Mouse (Mus musculus) kidney, embryonic 16.5 days (tissue): ENCODE results near the gene Ccdc18. TPM values are rescaled to one million over a fixed set of nuclear protein-coding genes. Genes with fewer than 3 reads are reported as not detected.
"Not testable (repeated sequence)": the region's sequence is repeated elsewhere in the genome, so short reads cannot be mapped to it uniquely, and the experiment has no call there.

Experiments used
- ATAC-seq: fragments of 200-750 bp; cut with Nextera tagmentation; 2 replicates; pipeline ENCODE4 v1.8.0; 2017; ENCODE audit warnings: moderate TSS enrichment; ENCODE audit not compliant: low FRiP score, low TSS enrichment
- H3K27ac ChIP-seq: fragments of 300-500 bp; sonication (generic); 2 replicates; pipeline ENCODE4 v1.5.1; 2014; ENCODE audit warnings: low read length
- H3K27me3 ChIP-seq: fragments of 300-500 bp; sonication (generic); 2 replicates; pipeline ENCODE4 v1.6.1; 2014; ENCODE audit warnings: low read length, control low read depth, mixed read lengths; ENCODE audit not compliant: insufficient read depth
- H3K36me3 ChIP-seq: fragments of 300-500 bp; sonication (generic); 2 replicates; pipeline ENCODE4 v1.6.1; 2014; ENCODE audit warnings: low read length, control low read depth, mixed read lengths; ENCODE audit not compliant: insufficient read depth
- H3K4me1 ChIP-seq: fragments of 300-500 bp; sonication (generic); 2 replicates; pipeline ENCODE4 v1.6.1; 2014; ENCODE audit warnings: low read length, control low read depth, mixed read lengths; ENCODE audit not compliant: insufficient read depth
- H3K4me2 ChIP-seq: fragments of 300-500 bp; sonication (generic); replicated peaks from 2 replicates; pipeline ENCODE4 v1.6.1; 2014; ENCODE audit warnings: low read depth, low read length
- H3K4me3 ChIP-seq: fragments of 300-500 bp; sonication (generic); 2 replicates; pipeline ENCODE4 v1.5.1; 2014; ENCODE audit warnings: mild to moderate bottlenecking, low read length
- H3K9ac ChIP-seq: fragments of 300-500 bp; sonication (generic); replicated peaks from 2 replicates; pipeline ENCODE4 v1.6.1; 2014; ENCODE audit warnings: low read length
- H3K9me3 ChIP-seq: fragments of 300-500 bp; sonication (generic); 2 replicates; pipeline ENCODE4 v1.6.1; 2016; ENCODE audit warnings: low read length, control low read depth
- WGBS: fragments of 180-500 bp; shearing (Covaris S2); extraction: QIAGEN DNeasy Blood & Tissue Kit; methylation state at CpG from one replicate; pipeline ENCODE4 v1.1.7; 2014; 5-methylcytosine and 5-hydroxymethylcytosine counted together
- polyA plus RNA-seq: library from polyadenylated mRNA; unstranded; fragments of >200 nt; fragmentation: Nextera tagmentation; extraction: Ambion mirVana; gene quantifications from 2 replicates; pipeline ENCODE4 v1.2.1, GENCODE M21; 2015

The Ccdc18 gene
- 7.2 and 13.5 TPM in 2 replicates for polyA plus RNA-seq

DNA sequence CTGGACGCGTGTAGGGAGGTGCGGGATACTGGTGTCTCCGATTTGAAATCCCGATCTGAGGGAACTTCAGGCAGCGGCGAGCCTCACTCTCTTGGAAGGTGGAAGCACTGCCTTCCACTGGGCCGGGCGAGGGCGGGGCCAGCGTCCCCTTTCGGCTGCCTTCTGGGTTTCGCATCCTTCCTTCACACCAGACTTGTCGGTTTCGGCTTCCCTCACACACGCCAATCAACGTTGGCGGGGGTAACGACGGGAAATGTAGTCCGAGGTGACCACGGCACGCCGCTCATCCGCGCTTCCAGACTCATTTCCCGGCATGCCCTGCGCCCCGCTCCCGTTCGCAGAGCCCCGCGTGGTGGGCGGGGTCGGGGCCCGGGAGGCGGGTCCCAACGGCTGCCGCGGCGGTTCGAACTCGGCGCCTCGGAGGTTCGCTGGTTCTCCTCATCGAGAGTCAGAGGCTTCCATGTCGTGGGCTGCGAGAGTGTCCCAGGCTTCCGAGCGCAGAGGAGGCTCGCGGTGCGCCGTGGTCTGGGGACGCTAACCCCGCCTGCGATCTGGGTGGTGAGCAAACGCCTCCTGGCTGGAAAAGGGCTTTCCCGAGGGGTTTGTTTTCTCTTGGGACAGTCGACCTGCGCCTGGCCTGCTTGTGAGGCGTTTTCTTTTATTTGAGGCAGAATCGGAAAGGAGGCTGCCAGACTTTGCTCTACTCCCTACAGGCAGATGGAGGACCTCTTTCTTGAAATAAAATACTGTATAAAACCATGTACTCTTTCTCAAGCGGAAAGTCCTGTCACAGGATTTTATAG lies at the start of gene Ccdc18, which contains the start of gene Tmed5:
TSS of gene Ccdc18 (plus strand) at position 435 of the 803 bp plus-strand sequence.
TSS of gene Tmed5 (minus strand) at position 180 of the 803 bp plus-strand sequence.
- WGBS: under 1% methylated on average over 65 of the region's 65 CpGs
- peak within 1 kb of the TSS; percentile 96 for H3K4me3 ChIP-seq
- H3K4me2 ChIP-seq: peak within 1 kb of the TSS; percentile 70
- peak within 1 kb of the TSS; percentile 86 for H3K9ac ChIP-seq
- no peaks in the 10 kb centered on the region for H3K9me3 ChIP-seq
- 0 out of 2 replicates have a peak, but pooled peaks cover 7% of the 10 kb centered on the region for H3K4me1 ChIP-seq
- 0 out of 2 replicates have a peak, but pooled peaks cover 2% of the 10 kb centered on the region for H3K36me3 ChIP-seq
- peak within 1 kb of the TSS; percentile 94 for H3K27ac ChIP-seq
- ATAC-seq: peak; percentile 99
- H3K27me3 ChIP-seq: no peaks in the 10 kb centered on the region

DNA sequence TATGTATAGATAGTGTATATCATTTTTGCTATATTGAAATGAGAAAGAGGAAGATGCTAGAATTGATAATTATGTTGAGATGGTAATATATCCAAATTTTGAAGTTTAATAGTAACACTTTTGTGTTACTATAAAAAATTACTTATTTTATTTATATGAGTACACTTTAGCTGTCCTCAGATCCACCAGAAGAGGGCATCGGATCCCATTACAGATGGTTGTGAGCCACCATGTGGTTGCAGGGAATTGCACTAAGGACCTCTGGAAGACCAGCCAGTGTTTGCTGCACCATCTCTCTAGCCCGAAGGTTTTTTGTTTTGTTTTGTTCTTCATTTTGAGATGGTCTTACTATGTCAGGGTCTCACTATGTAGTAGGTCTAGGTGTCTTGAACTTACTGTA lies 47.2 kb upstream of the Ccdc18 start:
- Histone ChIP-seq H3K4me3 (no peak overlapping the region), H3K9me3 (no peaks in the 10 kb centered on the region), H3K27ac (no peak overlapping the region), H3K4me1 (no peaks in the 10 kb centered on the region), H3K9ac (no peak overlapping the region), H3K27me3 (no peaks in the 10 kb centered on the region), H3K36me3 (peaks cover 54% of the 10 kb centered on the region), H3K4me2 (no peak overlapping the region)
- ATAC-seq: no peak
- WGBS: 94% methylated on average over 2 of the region's 2 CpGs

DNA sequence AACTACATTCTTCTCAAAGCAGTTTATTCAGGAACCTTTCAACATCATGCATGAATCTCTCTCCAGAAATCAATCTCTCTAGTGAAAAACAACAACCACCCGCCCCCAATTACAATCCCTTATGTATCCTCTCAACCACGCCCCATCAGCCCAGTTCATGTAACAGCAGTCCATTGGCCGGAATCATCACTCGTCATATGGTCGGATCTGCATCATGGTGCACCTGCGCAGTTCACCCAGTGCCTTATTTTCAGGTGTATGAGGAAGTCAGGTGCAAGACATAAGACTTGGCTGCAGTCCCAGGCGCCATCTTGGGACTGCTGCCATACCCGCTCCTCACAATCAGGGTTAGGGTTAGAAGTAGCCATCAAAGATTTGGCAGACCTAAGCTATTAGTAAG lies 39.9 kb upstream of the Ccdc18 start:
- H3K9me3 ChIP-seq, H3K4me1 ChIP-seq, H3K4me2 ChIP-seq, H3K27ac ChIP-seq, H3K4me3 ChIP-seq, H3K27me3 ChIP-seq, H3K9ac ChIP-seq, ATAC-seq: not testable (repeated sequence)
- H3K36me3 ChIP-seq: peaks cover 46% of the 10 kb centered on the region
- WGBS: 94% methylated on average over 8 of the region's 8 CpGs

DNA sequence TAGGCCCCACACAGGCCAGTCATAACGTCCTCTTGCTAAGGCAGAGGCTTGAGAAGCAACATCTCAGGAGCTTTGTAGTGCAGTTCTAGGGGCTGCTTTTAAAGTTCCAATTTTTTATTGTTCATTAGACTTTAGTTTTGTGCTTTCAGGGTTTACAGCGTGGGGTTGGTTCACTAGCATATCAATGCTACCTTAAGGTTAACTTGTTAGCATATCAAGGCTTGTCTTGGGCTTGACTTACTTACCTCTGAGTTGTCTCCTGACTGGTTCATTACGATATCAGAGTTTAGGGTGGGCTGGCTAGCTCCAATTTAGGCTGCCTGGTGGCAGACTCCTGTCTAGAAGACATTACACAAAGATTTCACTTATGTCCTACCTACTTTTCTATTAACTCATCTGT lies 35.0 kb upstream of the Ccdc18 start:
- 88% methylated on average over 3 of the region's 3 CpGs for WGBS
- Histone ChIP-seq H3K36me3 (peaks cover 37% of the 10 kb centered on the region), H3K4me2 (no peak overlapping the region), H3K9ac (no peak overlapping the region), H3K9me3 (no peaks in the 10 kb centered on the region), H3K4me1 (no peaks in the 10 kb centered on the region), H3K27ac (no peak overlapping the region), H3K4me3 (no peak overlapping the region), H3K27me3 (no peaks in the 10 kb centered on the region)
- no peak for ATAC-seq

DNA sequence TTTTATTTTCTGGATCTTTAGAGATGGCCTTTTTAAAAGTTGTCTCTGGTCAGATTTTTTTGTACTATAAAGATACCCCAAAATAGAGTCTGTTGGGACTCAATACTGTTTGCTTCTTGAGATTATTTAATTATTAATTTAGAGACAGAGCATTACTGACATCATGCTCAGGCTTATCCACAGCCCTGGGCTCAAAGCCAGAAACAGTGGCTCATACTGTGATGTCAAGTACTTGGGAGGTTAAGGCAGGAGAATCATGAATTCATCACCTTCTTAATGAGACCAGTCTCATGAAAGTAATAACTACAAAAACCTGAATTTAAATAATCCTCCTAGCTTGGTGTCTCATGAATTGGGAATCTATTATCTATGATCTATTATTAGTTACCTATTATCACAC lies 32.5 kb upstream of the Ccdc18 start:
- ATAC-seq: no peak
- Histone ChIP-seq H3K4me3 (no peak overlapping the region), H3K9ac (no peak overlapping the region), H3K27ac (no peak overlapping the region), H3K27me3 (no peaks in the 10 kb centered on the region), H3K36me3 (peaks cover 36% of the 10 kb centered on the region), H3K9me3 (no peaks in the 10 kb centered on the region), H3K4me2 (no peak overlapping the region), H3K4me1 (no peaks in the 10 kb centered on the region)

DNA sequence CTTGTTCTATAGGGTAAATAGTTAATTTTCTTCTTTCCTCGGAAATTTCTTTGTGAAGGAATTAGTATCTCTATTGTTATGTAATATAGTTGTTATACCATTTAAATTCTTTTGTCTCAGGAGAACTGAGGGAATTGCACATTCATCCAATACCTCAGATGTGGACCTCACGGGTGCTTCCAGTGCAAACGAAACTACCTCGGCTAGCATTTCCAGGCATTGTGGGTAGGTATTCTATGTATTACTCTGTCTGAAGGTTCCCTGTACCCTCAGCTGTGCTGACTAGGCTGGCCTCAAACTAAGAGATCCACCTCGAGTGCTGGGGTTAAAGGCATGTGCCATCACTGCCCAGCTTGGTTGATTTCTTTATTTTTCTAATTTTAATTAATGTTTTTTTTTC lies 28.4 kb upstream of the Ccdc18 start:
- H3K27me3 ChIP-seq: no peaks in the 10 kb centered on the region
- no peak overlapping the region for H3K9ac ChIP-seq
- WGBS: 88% methylated on average over 5 of the region's 5 CpGs
- peaks cover 36% of the 10 kb centered on the region for H3K36me3 ChIP-seq
- no peaks in the 10 kb centered on the region for H3K9me3 ChIP-seq
- H3K4me1 ChIP-seq: no peaks in the 10 kb centered on the region
- H3K4me2 ChIP-seq: no peak overlapping the region
- H3K4me3 ChIP-seq: no peak overlapping the region
- no peak for ATAC-seq
- H3K27ac ChIP-seq: no peak overlapping the region

DNA sequence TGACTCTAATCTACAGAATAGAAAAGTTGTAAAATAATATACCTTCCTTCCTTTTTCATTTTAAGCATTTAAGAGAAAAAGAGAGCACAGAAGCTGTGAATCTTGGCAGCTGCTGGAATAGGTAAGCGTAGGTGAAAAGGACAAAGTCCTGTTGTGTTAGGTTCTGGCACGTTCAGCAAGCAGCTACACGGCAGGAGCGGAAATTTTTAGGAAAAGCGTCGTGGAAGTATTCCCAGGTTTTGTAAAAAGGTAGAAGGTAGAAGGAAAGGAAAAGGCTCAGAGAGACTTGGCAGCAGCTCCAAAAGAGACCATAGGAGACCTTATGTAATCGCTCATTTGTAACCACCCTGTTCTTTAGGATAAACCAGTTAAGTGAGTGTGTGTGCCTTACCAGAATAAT lies 23.3 kb upstream of the Ccdc18 start:
- no peak for ATAC-seq
- H3K9me3 ChIP-seq: no peaks in the 10 kb centered on the region
- no peak overlapping the region for H3K4me3 ChIP-seq
- H3K27me3 ChIP-seq: no peaks in the 10 kb centered on the region
- no peak overlapping the region for H3K27ac ChIP-seq
- H3K4me1 ChIP-seq: no peaks in the 10 kb centered on the region
- H3K9ac ChIP-seq: no peak overlapping the region
- WGBS: 97% methylated on average over 7 of the region's 7 CpGs
- peaks cover 17% of the 10 kb centered on the region for H3K36me3 ChIP-seq
- no peak overlapping the region for H3K4me2 ChIP-seq

DNA sequence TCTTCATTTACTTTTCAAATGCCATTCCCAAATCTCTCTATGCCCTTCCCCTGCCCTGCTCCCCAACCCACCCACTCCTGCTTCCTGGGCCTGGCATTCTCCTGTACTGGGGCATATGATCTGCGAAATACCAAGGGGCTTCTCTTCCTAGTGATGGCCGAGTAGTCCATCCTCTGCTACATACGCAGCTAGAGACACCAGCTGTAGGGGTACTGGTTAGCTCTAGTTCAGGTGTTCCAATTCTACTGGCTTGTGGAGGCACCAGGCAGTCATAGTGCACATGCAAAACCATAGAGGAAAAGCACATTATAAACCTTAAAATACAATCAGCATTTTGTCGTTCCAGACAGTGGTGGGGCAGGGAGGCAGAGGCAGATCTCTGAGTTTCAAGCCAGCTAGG lies 15.0 kb upstream of the Ccdc18 start:
- no peak for ATAC-seq
- Histone ChIP-seq H3K4me3 (no peak overlapping the region), H3K4me1 (no peaks in the 10 kb centered on the region), H3K27me3 (no peaks in the 10 kb centered on the region), H3K4me2 (no peak overlapping the region), H3K36me3 (no peaks in the 10 kb centered on the region), H3K9me3 (no peaks in the 10 kb centered on the region), H3K9ac (no peak overlapping the region), H3K27ac (no peak overlapping the region)
- WGBS: 92% methylated on average over 4 of the region's 4 CpGs

DNA sequence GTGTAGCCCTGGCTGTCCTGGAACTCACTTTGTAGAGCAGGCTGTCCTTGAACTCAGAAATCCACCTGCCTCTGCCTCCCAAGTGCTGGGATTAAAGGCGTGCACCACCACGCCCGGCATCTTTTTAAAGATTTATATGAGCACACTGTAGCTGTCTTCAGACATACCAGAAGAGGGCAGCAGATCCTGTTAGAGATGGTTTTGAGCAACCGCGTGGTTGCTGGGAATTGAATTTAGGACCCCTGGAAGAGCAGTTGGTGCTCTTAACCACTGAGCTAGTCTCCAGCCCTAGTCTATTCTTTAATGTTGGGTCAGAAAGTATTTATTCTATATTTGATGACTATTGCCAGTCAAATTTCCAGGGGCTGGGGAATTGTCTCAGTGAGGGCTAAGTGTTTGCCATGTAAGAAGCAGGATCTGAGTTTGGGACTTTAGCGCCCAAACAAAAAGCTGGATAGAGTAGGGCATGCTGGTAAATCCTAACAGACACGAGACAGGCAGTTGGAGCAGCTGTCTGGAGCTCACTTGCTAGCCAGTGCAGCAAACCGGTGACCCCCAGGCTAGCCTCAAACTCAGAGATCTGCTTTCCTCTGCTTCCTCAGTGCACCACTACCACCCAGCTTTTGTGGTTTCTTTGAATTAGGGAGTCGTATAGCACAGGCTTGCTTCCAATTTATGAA lies 12.3 kb upstream of the Ccdc18 start:
- Histone ChIP-seq H3K27me3 (no peaks in the 10 kb centered on the region), H3K27ac (no peak overlapping the region), H3K9ac (no peak overlapping the region), H3K4me2 (no peak overlapping the region), H3K4me3 (no peak overlapping the region), H3K4me1 (no peaks in the 10 kb centered on the region), H3K36me3 (no peaks in the 10 kb centered on the region), H3K9me3 (no peaks in the 10 kb centered on the region)
- no peak for ATAC-seq
- 86% methylated on average over 9 of the region's 9 CpGs for WGBS
